Mouse (Mus musculus) c-Kit-positive CD71-positive TER-119-positive erythroid progenitor cells, embryonic 14.5 days (primary cell): ENCODE data around the gene Lgi2.

ENCODE experiments used
- DNase-seq: peaks from one replicate; pipeline ENCODE4 v3.0.0-alpha.2; 2013; ENCODE audit warnings: low spot score

Gene Lgi2

GRCm38 (mm10) chr5:52565813-52566531 is at the start of gene Lgi2:
Gene Lgi2 (minus strand): TSS chr5:52566462.
- DNase-seq = no peak

DNA sequence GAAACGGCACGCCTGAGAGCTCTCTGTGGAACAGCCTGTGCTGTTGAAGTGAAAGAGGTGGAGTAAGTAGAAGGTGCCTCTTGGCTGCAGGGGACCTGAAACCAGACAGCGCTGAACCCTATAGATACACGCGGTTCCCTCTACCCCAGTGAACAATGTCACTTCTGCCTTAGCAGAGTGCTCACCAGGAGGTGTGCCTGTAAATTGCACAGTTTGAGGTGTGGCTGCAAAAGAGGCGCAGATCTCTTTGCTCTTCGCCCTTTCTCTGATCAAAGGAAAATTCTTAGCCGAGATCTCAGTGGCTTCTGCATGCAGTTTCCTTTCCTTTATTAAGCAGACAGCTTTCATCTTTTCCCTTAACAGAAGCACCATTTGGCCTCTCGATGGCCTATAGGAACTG is 49.2 kb upstream of the Lgi2 start:
- DNase-seq = no peak

GRCm38 (mm10) chr5:52614686-52615085 is 48.4 kb upstream of the Lgi2 start:
- no peak for DNase-seq

DNA sequence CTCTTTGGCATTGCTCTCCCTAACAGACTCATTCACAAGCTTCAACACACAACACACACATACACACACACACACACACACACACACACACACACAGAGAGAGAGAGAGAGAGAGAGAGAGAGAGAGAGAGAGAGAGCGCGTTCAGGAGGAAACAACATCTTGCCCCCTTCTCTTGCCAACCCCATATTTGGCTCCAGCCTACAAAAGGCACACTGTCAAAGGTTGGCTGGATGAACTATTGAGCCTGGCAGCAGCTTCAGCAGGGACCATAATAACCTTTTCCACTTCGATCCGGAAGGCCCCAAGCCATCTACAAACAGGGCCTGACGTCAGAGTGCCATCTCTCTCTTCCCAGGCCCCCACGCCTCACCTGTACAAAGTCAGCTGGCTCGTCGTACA is 46.5 kb upstream of the Lgi2 start:
- DNase-seq = no peak

GRCm38 (mm10) chr5:52611315-52611895 is 45.1 kb upstream of the Lgi2 start:
- DNase-seq = no peak

DNA sequence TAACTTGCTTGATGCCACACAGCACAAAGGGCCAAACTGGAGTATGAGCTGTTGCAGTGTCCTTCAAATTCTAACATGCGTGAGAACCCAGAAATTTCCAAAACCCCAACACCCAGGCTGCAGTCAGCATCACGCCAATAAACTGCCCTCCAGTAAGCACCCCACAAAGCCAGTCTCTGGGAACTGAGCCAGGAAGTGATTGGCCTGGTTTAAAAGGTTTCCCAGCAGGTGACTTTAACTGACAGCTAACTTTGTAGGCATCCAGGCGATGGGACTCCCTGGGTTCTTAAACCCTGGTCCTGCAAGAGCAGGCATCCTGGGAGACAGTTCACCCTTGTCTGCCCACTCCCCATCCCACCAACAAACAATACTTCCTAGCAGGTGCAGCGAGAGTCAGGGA is 44.0 kb upstream of the Lgi2 start:
- no peak for DNase-seq

DNA sequence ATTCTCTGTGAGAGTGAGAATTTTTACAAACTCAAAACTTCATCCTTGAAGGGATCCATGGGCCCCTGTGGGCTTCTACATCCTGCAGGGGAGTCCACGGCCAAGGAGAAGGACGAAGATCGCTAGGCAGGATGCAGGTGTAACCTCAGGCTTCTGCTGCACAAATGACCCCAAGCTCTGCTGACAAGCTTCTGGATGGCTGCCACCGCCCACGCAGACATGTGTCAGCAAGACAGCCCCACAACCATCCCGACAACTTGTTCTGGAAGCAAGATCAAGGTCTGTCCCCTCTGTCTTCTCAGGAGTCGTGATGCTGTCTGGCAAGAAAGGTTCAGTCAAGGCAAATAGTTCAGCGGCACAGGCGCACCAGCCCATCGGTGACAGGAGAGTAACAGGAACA is 43.4 kb upstream of the Lgi2 start:
- no peak for DNase-seq

DNA sequence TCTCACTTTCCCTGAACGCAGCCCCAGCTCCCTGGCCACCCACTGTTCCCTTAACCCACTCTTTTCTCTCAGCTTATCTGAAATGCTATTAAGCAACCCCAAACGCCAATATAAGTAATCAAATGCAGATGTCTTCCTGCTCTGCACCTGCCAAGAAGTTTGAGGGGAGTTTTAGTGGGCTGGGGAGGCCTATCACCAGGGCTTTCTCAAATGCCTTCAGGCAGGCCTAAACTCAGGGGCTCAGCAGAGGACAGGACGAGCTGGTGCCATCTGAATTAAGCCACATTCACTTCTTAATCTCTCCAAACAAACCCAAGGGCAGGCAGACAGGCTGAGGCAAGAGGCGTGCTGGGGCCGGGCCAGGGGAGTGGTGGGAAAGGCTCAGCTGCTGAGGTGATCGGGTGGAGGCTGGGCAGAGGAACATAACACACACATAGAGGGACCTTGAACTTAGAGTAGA is 38.4 kb upstream of the Lgi2 start:
- no peak for DNase-seq

DNA sequence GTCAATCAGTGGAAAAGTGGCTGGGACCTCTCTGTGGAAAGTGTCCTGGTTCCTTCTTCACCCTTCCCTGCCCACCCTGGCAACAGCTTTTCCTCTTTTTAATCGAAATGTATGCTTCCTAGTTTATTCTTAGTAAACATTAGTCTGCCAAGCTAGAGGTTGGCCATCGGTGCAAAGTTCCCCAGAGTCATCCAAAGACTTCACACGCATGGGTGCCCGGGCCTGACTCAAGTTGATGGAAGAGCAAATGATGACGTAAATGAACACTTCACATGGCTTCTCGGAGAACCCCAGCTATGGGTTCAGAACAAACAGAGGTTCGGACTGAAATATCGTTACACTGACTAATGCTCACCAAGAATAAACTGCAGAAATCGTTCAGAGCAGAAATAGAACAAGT is 24.4 kb upstream of the Lgi2 start:
- DNase-seq = no peak

DNA sequence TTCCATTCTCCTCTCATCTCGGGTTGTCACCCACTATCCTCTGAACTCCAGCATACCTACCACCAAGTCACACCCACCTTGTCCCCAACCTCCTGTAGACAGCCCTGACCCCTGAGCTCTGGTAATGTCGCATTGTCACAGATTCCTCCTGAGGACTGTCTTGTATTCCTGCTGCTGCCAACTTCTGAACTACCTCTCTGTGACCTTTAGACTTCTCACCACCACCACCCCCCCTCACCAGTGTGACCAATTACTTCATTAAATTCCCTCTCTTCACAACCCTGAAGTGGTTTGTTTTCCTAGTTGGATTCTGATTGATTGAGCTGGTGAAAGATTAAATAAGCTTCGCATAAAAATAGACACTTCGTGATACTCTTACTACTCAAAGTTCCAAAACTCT is 22.4 kb upstream of the Lgi2 start:
- no peak for DNase-seq

DNA sequence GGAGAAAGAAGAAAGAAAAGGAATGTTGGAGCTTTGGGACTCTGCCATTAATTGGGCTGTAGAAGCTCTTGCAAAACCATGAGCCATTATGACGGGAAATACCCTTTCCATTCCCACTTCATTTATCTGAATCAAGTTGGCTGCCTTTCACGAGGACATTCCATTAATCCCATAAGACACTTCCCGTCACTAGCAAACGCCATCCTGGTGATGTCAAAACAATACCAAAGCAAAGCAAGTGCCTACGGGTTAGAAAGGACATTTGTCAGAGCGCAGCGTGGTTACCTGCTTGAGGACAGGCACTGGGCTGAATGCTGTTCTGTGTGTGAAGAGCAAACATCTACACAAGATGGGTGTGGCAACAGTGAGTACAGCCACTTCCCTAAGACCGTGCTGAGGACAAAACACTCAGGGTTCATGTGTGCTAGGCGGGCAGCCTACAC is 21.1 kb upstream of the Lgi2 start:
- no peak for DNase-seq

DNA sequence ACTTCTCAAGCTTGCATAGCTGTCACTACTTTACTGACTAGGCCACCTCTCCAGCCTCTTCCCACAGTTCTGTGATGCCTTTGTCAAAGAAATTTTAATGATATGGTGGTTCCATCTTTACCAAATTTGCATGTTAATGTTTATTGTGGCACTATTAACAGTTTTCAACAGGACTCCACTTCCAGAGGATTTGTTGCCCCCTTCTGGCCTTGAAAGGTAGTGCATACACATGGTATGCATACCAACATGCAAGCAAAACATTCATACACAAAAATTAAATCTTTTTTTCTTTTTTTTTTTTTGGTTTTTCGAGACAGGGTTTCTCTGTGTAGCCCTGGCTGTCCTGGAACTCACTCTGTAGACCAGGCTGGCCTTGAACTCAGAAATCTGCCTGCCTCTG is 6.3 kb upstream of the Lgi2 start:
- no peak for DNase-seq

- no peak for DNase-seq
Measured at GRCm38 (mm10) chr5:52570746-52571145, 4.5 kb upstream of the Lgi2 start.

- no peak for DNase-seq
Measured at GRCm38 (mm10) chr5:52565214-52565812, 949 bp downstream of the Lgi2 start.

GRCm38 (mm10) chr5:52564351-52564750 is 1.9 kb downstream of the Lgi2 start:
- DNase-seq = no peak

GRCm38 (mm10) chr5:52560240-52560639 is 6.0 kb downstream of the Lgi2 start:
- no peak for DNase-seq

DNA sequence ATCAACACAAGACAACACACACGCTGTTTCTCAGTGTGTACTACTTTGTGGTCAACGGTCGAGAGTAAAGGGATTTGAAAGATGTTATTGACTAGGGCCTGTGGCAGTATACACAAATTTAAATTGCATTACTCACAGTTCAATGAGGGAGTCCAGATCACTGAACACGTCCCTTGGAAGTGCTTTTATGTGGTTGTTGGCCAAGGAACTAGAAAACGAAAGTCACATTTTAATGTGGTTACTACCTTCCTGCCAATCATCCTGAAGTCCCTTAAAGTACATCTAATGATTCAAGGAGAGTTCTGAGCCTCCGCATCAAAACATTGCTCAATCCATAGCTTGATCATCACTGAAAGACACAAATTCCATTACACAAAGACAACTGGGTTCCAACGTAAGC is 10.7 kb downstream of the Lgi2 start:
- DNase-seq = no peak

GRCm38 (mm10) chr5:52551318-52551632 is 15.0 kb downstream of the Lgi2 start:
- no peak for DNase-seq

DNA sequence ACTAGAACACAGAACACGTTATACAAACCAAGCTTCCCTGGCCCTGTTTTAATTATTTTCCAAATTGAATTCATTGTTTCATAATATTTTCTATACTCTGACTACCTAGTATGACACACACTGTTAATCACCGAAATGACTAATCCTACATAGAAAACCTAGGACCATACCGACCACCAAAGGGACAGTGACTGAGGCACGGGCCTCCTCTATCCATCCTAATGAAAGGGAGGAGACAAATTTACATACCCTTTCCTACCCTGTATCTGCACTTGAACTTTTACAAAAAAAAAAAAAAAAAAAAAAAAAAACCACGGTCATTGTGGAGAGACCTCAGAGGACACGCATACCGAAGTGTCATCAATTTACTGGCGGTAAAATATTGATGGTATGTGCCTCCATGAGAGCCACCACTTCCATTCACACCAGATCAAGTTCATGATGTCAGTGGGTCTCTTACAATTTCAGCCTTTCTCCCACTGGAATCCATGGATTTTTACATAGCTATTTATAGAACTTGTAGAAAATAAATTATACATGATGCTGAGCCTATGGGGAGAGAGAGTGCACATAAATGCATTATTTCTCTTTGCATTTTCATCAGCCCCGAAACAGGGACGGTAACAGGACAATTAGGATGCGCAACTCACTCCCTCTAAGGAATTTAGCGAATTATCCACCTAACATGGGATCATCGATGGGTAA is 15.5 kb downstream of the Lgi2 start:
- no peak for DNase-seq

DNA sequence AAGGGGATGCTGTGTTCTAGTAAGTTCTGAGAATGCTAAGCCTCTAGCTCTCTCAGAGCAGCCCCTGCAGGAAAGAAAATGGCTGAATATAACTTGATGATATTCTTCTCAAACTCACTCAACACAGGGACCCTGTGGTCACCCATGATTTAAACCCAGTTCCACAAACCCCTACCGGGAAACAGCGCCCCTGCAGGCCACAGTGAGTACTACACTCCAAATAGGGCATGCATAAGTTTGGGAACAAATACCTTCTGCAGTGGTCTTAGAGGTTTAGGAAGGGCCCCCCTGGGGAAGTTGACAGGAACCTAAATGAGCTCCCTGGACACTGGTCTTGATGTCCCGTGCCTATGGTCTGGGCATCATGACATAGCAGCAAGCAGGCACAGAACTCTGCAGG is 19.3 kb downstream of the Lgi2 start:
- DNase-seq = peak; percentile 10

DNA sequence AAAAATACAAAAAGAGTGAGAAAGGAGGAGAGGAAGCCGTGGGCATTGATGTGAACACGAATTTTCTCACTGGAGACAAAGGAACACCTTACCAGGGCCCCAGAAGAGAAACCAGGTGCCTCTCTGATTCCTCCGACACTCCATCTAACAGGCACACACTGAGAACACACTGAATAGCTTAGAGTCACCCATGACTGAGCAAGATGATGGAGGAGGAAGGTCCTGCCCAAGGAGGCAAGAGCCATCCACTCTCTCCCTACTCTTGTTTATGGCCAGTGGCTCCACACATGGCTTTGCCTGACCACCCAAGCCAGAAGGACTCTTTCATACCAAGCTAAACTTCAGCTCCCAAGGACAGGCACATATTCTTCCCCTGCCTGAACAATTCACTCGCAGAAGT is 22.5 kb downstream of the Lgi2 start:
- no peak for DNase-seq

DNA sequence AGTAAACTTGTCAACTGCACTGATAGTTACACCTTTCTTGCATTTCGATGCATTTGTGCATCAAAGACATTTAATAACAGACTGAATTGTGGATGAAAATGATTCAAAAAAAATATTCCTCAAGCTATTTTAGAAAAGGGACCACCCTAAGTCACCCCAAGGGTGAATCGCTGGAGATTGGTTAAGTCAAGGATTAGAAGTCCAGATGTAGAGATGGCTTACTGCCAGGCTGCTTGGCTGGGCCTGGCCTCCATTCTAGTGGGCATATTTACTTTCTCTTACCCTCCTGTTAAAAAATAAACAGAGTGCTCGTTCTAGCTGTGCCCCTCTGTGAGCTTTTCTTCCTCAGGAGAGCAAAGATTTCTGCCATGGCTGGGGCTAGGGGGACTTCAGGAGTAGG is 26.1 kb downstream of the Lgi2 start:
- DNase-seq = no peak

DNA sequence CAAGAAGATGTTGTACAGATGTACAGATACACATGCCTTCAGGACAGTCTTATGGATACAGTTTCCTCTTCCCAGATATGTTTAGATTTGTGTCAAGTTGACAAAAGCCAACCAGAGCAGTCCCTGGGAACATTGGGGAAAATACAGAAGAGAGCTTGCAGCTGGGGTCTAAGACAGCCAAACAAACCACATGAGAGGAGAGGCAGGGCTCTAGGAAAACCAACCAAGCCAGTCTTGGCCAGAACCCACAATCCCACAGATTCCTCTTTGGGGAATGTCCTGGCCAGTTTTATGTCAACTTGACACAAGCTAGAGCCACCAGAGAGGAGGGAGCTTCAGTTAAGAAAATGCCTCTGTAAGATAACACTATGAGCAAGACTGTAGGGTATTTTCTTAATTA is 26.8 kb downstream of the Lgi2 start:
- no peak for DNase-seq
